Mouse (Mus musculus) CH12.LX (cell line): Measurements from ENCODE around the gene Uba52.

ENCODE experiments used
- CHD2 ChIP-seq: IDR thresholded peaks from 2 replicates; pipeline ENCODE4 v1.6.1; 2011; ENCODE audit warnings: low read length, improper control_type of control experiment
- CTCF ChIP-seq, 2 experiments: IDR thresholded peaks in 1 of 2; conservative IDR thresholded peaks in 1 of 2; 2 replicates each; pipeline ENCODE4 v1.5.1; 2011 to 2012; ENCODE audit warnings: low read depth in 2 of 2, low read length in 2 of 2, improper control_type of control experiment in 1 of 2, inconsistent platforms in 1 of 2, mild to moderate bottlenecking in 1 of 2, moderate library complexity in 1 of 2
- ELF1 ChIP-seq: IDR thresholded peaks from 2 replicates; pipeline ENCODE4 v1.6.1; 2014; ENCODE audit warnings: low read depth, mild to moderate bottlenecking, inconsistent platforms, low read length, improper control_type of control experiment
- MAFK ChIP-seq: IDR thresholded peaks from 2 replicates; pipeline ENCODE4 v1.6.1; 2011; ENCODE audit warnings: low read length, improper control_type of control experiment; ENCODE audit not compliant: insufficient replicate concordance
- TCF12 ChIP-seq: IDR thresholded peaks from 2 replicates; pipeline ENCODE4 v1.6.1; 2014; ENCODE audit warnings: low read depth, mild to moderate bottlenecking, inconsistent platforms, low read length, improper control_type of control experiment
- USF1 ChIP-seq: IDR thresholded peaks from 2 replicates; pipeline ENCODE4 v1.6.1; 2014; ENCODE audit warnings: low read depth, mild to moderate bottlenecking, inconsistent platforms, low read length, improper control_type of control experiment
- ZNF384 ChIP-seq: IDR thresholded peaks from 2 replicates; pipeline ENCODE4 v1.6.1; 2012; ENCODE audit warnings: low read depth, low read length, improper control_type of control experiment, inconsistent platforms

DNA sequence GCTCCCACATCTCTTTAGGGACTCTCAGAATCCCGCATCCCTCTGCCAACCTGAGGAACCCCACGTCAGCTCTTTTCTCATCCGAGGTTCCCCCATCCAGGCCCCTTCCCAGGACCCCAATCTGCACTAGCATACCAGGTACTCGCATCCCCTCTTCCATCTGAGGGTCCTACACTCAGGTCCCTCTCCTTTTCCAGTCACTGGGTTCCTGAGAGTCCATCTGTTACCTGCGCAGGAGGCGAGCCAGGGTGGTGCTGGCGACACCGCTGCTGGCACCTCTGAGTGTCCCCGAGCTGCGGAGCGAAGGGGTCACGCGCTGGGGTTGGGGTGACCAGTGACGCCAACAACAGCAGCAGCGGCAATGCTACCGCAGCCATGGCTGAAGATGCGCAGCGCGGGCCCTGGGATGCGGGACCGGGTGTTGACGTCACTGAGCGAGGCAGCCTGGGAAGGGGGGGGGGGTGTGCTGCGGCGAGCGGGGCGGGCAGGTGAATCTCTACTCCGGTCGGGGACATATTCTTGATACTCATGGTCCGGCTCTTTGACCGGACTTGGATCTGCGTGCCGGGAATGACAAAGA is 23.6 kb downstream of the Uba52 start, which contains the start of gene Tmem59l:
- no peak for TF ChIP-seq CTCF (conservative IDR thresholded peaks at IDR 0.05 in 1 of 2, IDR thresholded peaks at IDR 0.05 in 1 of 2; ENCODE audit: low read depth in 2 of 2, low read length in 2 of 2)
- no peak for TF ChIP-seq USF1
- TF ChIP-seq CHD2 = no peak
- no peak for TF ChIP-seq TCF12
- TF ChIP-seq ZNF384 = no peak
- TF ChIP-seq MAFK = no peak
- no peak for TF ChIP-seq ELF1
